Mouse (Mus musculus) megakaryocyte, embryonic 14.5 days (primary cell): Measurements from ENCODE around the gene Tpk1. TPM values are rescaled to one million over a fixed set of nuclear protein-coding genes. Genes with fewer than 3 reads are reported as not detected.
"Not testable (repeated sequence)": the region's sequence is repeated elsewhere in the genome, so short reads cannot be mapped to it uniquely, and the experiment has no call there.

Experiments used
- H3K27me3 ChIP-seq: replicated peaks from 2 replicates; pipeline ENCODE3; 2012; ENCODE audit warnings: inconsistent platforms
- H3K36me3 ChIP-seq: replicated peaks from 2 replicates; pipeline ENCODE3; 2012; ENCODE audit warnings: low read length, inconsistent platforms, mixed read lengths
- H3K4me1 ChIP-seq: 2 replicates; pipeline ENCODE4 v1.6.1; 2012; ENCODE audit warnings: inconsistent platforms
- H3K4me3 ChIP-seq: replicated peaks from 2 replicates; pipeline ENCODE3; 2012; ENCODE audit warnings: moderate library complexity, mild to moderate bottlenecking, inconsistent platforms
- H3K9me3 ChIP-seq: 2 replicates; pipeline ENCODE4 v1.6.1; 2012; ENCODE audit warnings: inconsistent platforms
- FLI1 ChIP-seq: IDR thresholded peaks from 2 replicates; pipeline ENCODE4 v1.6.1; 2012; ENCODE audit warnings: low read length, inconsistent platforms, mixed read lengths
- GATA1 ChIP-seq: IDR thresholded peaks from 3 replicates; pipeline ENCODE4 v1.6.1; 2012; ENCODE audit warnings: mixed read lengths, low read length, inconsistent platforms, borderline replicate concordance
- polyA plus RNA-seq: library from polyadenylated mRNA; stranded (reverse); fragments of >175 nt; gene quantifications from 2 replicates; pipeline ENCODE4 v1.2.3, GENCODE M21; 2012; ENCODE audit warnings: low replicate concordance; ENCODE audit not compliant: insufficient read depth

Tpk1 gene
- polyA plus RNA-seq, 1 experiment = not detected

GRCm38 (mm10) chr6:43643718-43644117 lies 22.4 kb downstream of the Tpk1 start:
- H3K9me3 ChIP-seq = peaks cover 4% of the 10 kb centered on the region; the same call in 1 of the 2 replicates
- H3K36me3 ChIP-seq = peaks cover 10% of the 10 kb centered on the region
- no peaks in the 10 kb centered on the region for H3K27me3 ChIP-seq
- no peak overlapping the region for H3K4me3 ChIP-seq
- TF ChIP-seq GATA1 (no peak), FLI1 (no peak)
- H3K4me1 ChIP-seq = peaks cover 66% of the 10 kb centered on the region

GRCm38 (mm10) chr6:43642375-43642774 lies 23.7 kb downstream of the Tpk1 start:
- H3K4me3 ChIP-seq = no peak overlapping the region
- no peaks in the 10 kb centered on the region for H3K36me3 ChIP-seq
- H3K27me3 ChIP-seq = no peaks in the 10 kb centered on the region
- H3K4me1 ChIP-seq = peaks cover 77% of the 10 kb centered on the region
- TF ChIP-seq GATA1 = no peak
- TF ChIP-seq FLI1 = no peak
- H3K9me3 ChIP-seq = no peaks in the 10 kb centered on the region

GRCm38 (mm10) chr6:43640621-43641020 lies 25.5 kb downstream of the Tpk1 start:
- Histone ChIP-seq H3K36me3 (no peaks in the 10 kb centered on the region), H3K4me3 (no peak overlapping the region), H3K9me3 (no peaks in the 10 kb centered on the region), H3K4me1 (peaks cover 72% of the 10 kb centered on the region), H3K27me3 (no peaks in the 10 kb centered on the region)
- TF ChIP-seq FLI1 = no peak
- no peak for TF ChIP-seq GATA1

- peaks cover 63% of the 10 kb centered on the region for H3K4me1 ChIP-seq
- no peaks in the 10 kb centered on the region for H3K9me3 ChIP-seq
- no peak overlapping the region for H3K4me3 ChIP-seq
- no peaks in the 10 kb centered on the region for H3K27me3 ChIP-seq
- H3K36me3 ChIP-seq = no peaks in the 10 kb centered on the region
- TF ChIP-seq FLI1 (no peak), GATA1 (no peak)
Measured at GRCm38 (mm10) chr6:43638865-43639264, 27.2 kb downstream of the Tpk1 start.

- H3K9me3 ChIP-seq = no peaks in the 10 kb centered on the region
- no peaks in the 10 kb centered on the region for H3K36me3 ChIP-seq
- no peak for TF ChIP-seq GATA1
- TF ChIP-seq FLI1 = no peak
- H3K4me1 ChIP-seq = peaks cover 67% of the 10 kb centered on the region
- no peak overlapping the region for H3K4me3 ChIP-seq
- no peaks in the 10 kb centered on the region for H3K27me3 ChIP-seq
Measured at GRCm38 (mm10) chr6:43638119-43638518, 28.0 kb downstream of the Tpk1 start.

- Histone ChIP-seq H3K27me3 (no peaks in the 10 kb centered on the region), H3K9me3 (no peaks in the 10 kb centered on the region), H3K4me3 (peak overlapping the region; percentile 84), H3K36me3 (no peaks in the 10 kb centered on the region), H3K4me1 (peaks cover 59% of the 10 kb centered on the region)
- no peak for TF ChIP-seq GATA1
- TF ChIP-seq FLI1 = no peak
Measured at GRCm38 (mm10) chr6:43636980-43637638, 29.0 kb downstream of the Tpk1 start.

GRCm38 (mm10) chr6:43633308-43633963 lies 32.6 kb downstream of the Tpk1 start:
- Histone ChIP-seq H3K4me3 (no peak overlapping the region), H3K27me3 (no peaks in the 10 kb centered on the region), H3K4me1 (peaks cover 27% of the 10 kb centered on the region), H3K36me3 (no peaks in the 10 kb centered on the region), H3K9me3 (no peaks in the 10 kb centered on the region)
- TF ChIP-seq FLI1 (no peak), GATA1 (no peak)

GRCm38 (mm10) chr6:43632871-43633270 lies 33.2 kb downstream of the Tpk1 start:
- Histone ChIP-seq H3K4me1 (peaks cover 21% of the 10 kb centered on the region), H3K9me3 (no peaks in the 10 kb centered on the region), H3K4me3 (no peak overlapping the region), H3K36me3 (no peaks in the 10 kb centered on the region), H3K27me3 (no peaks in the 10 kb centered on the region)
- TF ChIP-seq GATA1 = no peak
- no peak for TF ChIP-seq FLI1

- H3K36me3 ChIP-seq, H3K9me3 ChIP-seq, H3K4me3 ChIP-seq, H3K27me3 ChIP-seq: not testable (repeated sequence)
- peaks cover 12% of the 10 kb centered on the region; the same call in 1 of the 2 replicates for H3K4me1 ChIP-seq
Measured at GRCm38 (mm10) chr6:43623448-43623847, 42.6 kb downstream of the Tpk1 start.

GRCm38 (mm10) chr6:43619258-43619657 lies 46.8 kb downstream of the Tpk1 start:
- H3K4me1 ChIP-seq = peaks cover 12% of the 10 kb centered on the region; the same call in 1 of the 2 replicates
- H3K27me3 ChIP-seq = no peaks in the 10 kb centered on the region
- H3K9me3 ChIP-seq = no peaks in the 10 kb centered on the region
- H3K4me3 ChIP-seq = no peak overlapping the region
- H3K36me3 ChIP-seq = no peaks in the 10 kb centered on the region
- TF ChIP-seq FLI1 = no peak
